Mouse (Mus musculus) hindbrain, embryonic 13.5 days (tissue): ENCODE data around the gene 6430571L13Rik. TPM values are rescaled to one million over a fixed set of nuclear protein-coding genes. Genes with fewer than 3 reads are reported as not detected.

Source experiments
- ATAC-seq: fragments of 200-750 bp; cut with Nextera tagmentation; 2 replicates; pipeline ENCODE4 v1.8.0; 2017; ENCODE audit warnings: moderate TSS enrichment; ENCODE audit not compliant: low FRiP score
- H3K27ac ChIP-seq: fragments of 300-500 bp; sonication (generic); 2 replicates; pipeline ENCODE4 v1.5.1; 2015; ENCODE audit warnings: inconsistent platforms, mild to moderate bottlenecking, moderate library complexity
- H3K27me3 ChIP-seq: fragments of 300-500 bp; sonication (generic); 2 replicates; pipeline ENCODE4 v1.6.1; 2015; ENCODE audit warnings: mild to moderate bottlenecking, inconsistent platforms
- H3K36me3 ChIP-seq: fragments of 300-500 bp; sonication (generic); 2 replicates; pipeline ENCODE4 v1.6.1; 2015; ENCODE audit warnings: mild to moderate bottlenecking, inconsistent platforms
- H3K4me1 ChIP-seq: fragments of 300-500 bp; sonication (generic); replicated peaks from 2 replicates; pipeline ENCODE4 v1.6.1; 2015; ENCODE audit warnings: inconsistent platforms
- H3K4me2 ChIP-seq: fragments of 300-500 bp; sonication (generic); 2 replicates; pipeline ENCODE4 v1.6.1; 2015; ENCODE audit warnings: inconsistent platforms, mild to moderate bottlenecking, moderate library complexity
- H3K4me3 ChIP-seq: fragments of 300-500 bp; sonication (generic); 2 replicates; pipeline ENCODE4 v1.5.1; 2015; ENCODE audit warnings: mild to moderate bottlenecking, inconsistent platforms
- H3K9ac ChIP-seq: fragments of 300-500 bp; sonication (generic); 2 replicates; pipeline ENCODE4 v1.6.1; 2015; ENCODE audit warnings: mild to moderate bottlenecking, inconsistent platforms
- H3K9me3 ChIP-seq: fragments of 300-500 bp; sonication (generic); 2 replicates; pipeline ENCODE4 v1.6.1; 2016; ENCODE audit warnings: inconsistent platforms
- WGBS: fragments of 180-500 bp; shearing (Covaris S2); methylation state at CpG from one replicate; pipeline ENCODE4 v1.1.7; 2015; 5-methylcytosine and 5-hydroxymethylcytosine counted together
- polyA plus RNA-seq: library from polyadenylated mRNA; unstranded; fragments of >200 nt; fragmentation: Nextera tagmentation; extraction: Ambion mirVana; gene quantifications from 2 replicates; pipeline ENCODE4 v1.2.1, GENCODE M21; 2015

Gene 6430571L13Rik
- polyA plus RNA-seq, 1 experiment from 2014 or later: 8.3 TPM

GRCm38 (mm10) chr9:107330791-107331190, 9.6 kb upstream of the 6430571L13Rik start:
- Histone ChIP-seq H3K36me3 (peaks cover 50% of the 10 kb centered on the region), H3K4me2 (no peak overlapping the region), H3K27ac (no peak overlapping the region), H3K4me1 (0 out of 2 replicates have a peak, but pooled peaks cover 3% of the 10 kb centered on the region), H3K9ac (no peak overlapping the region), H3K27me3 (no peaks in the 10 kb centered on the region), H3K9me3 (no peaks in the 10 kb centered on the region), H3K4me3 (no peak overlapping the region)
- no peak for ATAC-seq
- WGBS: 85% methylated on average over 6 of the region's 6 CpGs

- peaks cover 19% of the 10 kb centered on the region for H3K4me1 ChIP-seq
- peaks cover 33% of the 10 kb centered on the region for H3K36me3 ChIP-seq
- no peak for ATAC-seq
Measured at GRCm38 (mm10) chr9:107333686-107334085, 6.7 kb upstream of the 6430571L13Rik start.

GRCm38 (mm10) chr9:107334356-107334755, 6.0 kb upstream of the 6430571L13Rik start:
- Histone ChIP-seq H3K36me3 (peaks cover 31% of the 10 kb centered on the region), H3K9ac (no peak overlapping the region), H3K4me2 (no peak overlapping the region), H3K4me1 (peaks cover 26% of the 10 kb centered on the region), H3K4me3 (no peak overlapping the region), H3K9me3 (no peaks in the 10 kb centered on the region), H3K27me3 (no peaks in the 10 kb centered on the region), H3K27ac (no peak overlapping the region)
- WGBS: 92% methylated on average over 6 of the region's 6 CpGs
- no peak for ATAC-seq

More at GRCm38 (mm10) chr9:107333686-107334085, 6.7 kb upstream of the 6430571L13Rik start:
- no peak overlapping the region for H3K4me2 ChIP-seq
- H3K27me3 ChIP-seq: no peaks in the 10 kb centered on the region
- no peak overlapping the region for H3K9ac ChIP-seq
- 51% methylated on average over 2 of the region's 2 CpGs for WGBS
- H3K27ac ChIP-seq: no peak overlapping the region
- no peaks in the 10 kb centered on the region for H3K9me3 ChIP-seq
- H3K4me3 ChIP-seq: no peak overlapping the region

GRCm38 (mm10) chr9:107335046-107335445, 5.4 kb upstream of the 6430571L13Rik start:
- H3K4me1 ChIP-seq: peaks cover 33% of the 10 kb centered on the region
- no peak overlapping the region for H3K27ac ChIP-seq
- peaks cover 30% of the 10 kb centered on the region for H3K36me3 ChIP-seq
- H3K9me3 ChIP-seq: no peaks in the 10 kb centered on the region
- 92% methylated on average over 5 of the region's 5 CpGs for WGBS
- H3K4me3 ChIP-seq: no peak overlapping the region
- no peaks in the 10 kb centered on the region for H3K27me3 ChIP-seq
- no peak for ATAC-seq
- no peak overlapping the region for H3K9ac ChIP-seq
- H3K4me2 ChIP-seq: no peak overlapping the region

- H3K36me3 ChIP-seq: peaks cover 25% of the 10 kb centered on the region
- H3K9ac ChIP-seq: no peak overlapping the region
- no peak overlapping the region for H3K4me2 ChIP-seq
- H3K4me3 ChIP-seq: no peak overlapping the region
- 10% methylated on average over 5 of the region's 5 CpGs for WGBS
- no peak overlapping the region for H3K27ac ChIP-seq
- H3K9me3 ChIP-seq: no peaks in the 10 kb centered on the region
- no peak for ATAC-seq
- H3K27me3 ChIP-seq: no peaks in the 10 kb centered on the region
- H3K4me1 ChIP-seq: peaks cover 34% of the 10 kb centered on the region
Measured at GRCm38 (mm10) chr9:107335909-107336308, 4.5 kb upstream of the 6430571L13Rik start.

GRCm38 (mm10) chr9:107336386-107336785, 4.0 kb upstream of the 6430571L13Rik start:
- no peak overlapping the region for H3K9ac ChIP-seq
- H3K9me3 ChIP-seq: no peaks in the 10 kb centered on the region
- 0 out of 2 replicates have a peak, but pooled peaks cover 1% of the 10 kb centered on the region for H3K27me3 ChIP-seq
- no peak overlapping the region for H3K4me3 ChIP-seq
- H3K36me3 ChIP-seq: peaks cover 20% of the 10 kb centered on the region
- WGBS: 90% methylated on average over 6 of the region's 6 CpGs
- H3K4me1 ChIP-seq: peaks cover 39% of the 10 kb centered on the region
- no peak for ATAC-seq
- no peak overlapping the region for H3K27ac ChIP-seq
- no peak overlapping the region for H3K4me2 ChIP-seq

- peaks cover 11% of the 10 kb centered on the region; the same call in 1 of the 2 replicates for H3K27me3 ChIP-seq
- H3K4me2 ChIP-seq: peak within 1 kb of the TSS; percentile 74
- H3K4me1 ChIP-seq: peaks cover 47% of the 10 kb centered on the region
- H3K9ac ChIP-seq: peak within 1 kb of the TSS; percentile 79
- H3K9me3 ChIP-seq: no peaks in the 10 kb centered on the region
- peak; percentile 71 for ATAC-seq
- peak within 1 kb of the TSS; percentile 63 for H3K27ac ChIP-seq
- WGBS: 3% methylated on average over 30 of the region's 30 CpGs
- peaks cover 6% of the 10 kb centered on the region; the same call in 1 of the 2 replicates for H3K36me3 ChIP-seq
- peak within 1 kb of the TSS; percentile 56 for H3K4me3 ChIP-seq
Measured at GRCm38 (mm10) chr9:107338172-107338883, 2.1 kb upstream of the 6430571L13Rik start, which contains the start of gene Hemk1. TSS of gene Hemk1 (minus strand) at chr9:107338350.

GRCm38 (mm10) chr9:107340911-107341645, 676 bp downstream of the 6430571L13Rik start:
- H3K4me2 ChIP-seq: peak overlapping the region; percentile 74
- peak overlapping the region; percentile 62 for H3K27ac ChIP-seq
- H3K9ac ChIP-seq: peak overlapping the region; percentile 79
- H3K4me3 ChIP-seq: peak overlapping the region; percentile 60
- H3K36me3 ChIP-seq: no peaks in the 10 kb centered on the region
- 56% methylated on average over 12 of the region's 12 CpGs for WGBS
- H3K4me1 ChIP-seq: peaks cover 52% of the 10 kb centered on the region
- H3K9me3 ChIP-seq: no peaks in the 10 kb centered on the region
- H3K27me3 ChIP-seq: peaks cover 14% of the 10 kb centered on the region; the same call in 1 of the 2 replicates
- 0 out of 2 replicates have a peak, but pooled peaks have one; percentile 4 for ATAC-seq

- ATAC-seq: no peak
- Histone ChIP-seq H3K4me2 (no peak overlapping the region), H3K27me3 (peaks cover 14% of the 10 kb centered on the region; the same call in 1 of the 2 replicates), H3K9me3 (no peaks in the 10 kb centered on the region), H3K9ac (no peak overlapping the region), H3K27ac (no peak overlapping the region), H3K4me1 (peaks cover 47% of the 10 kb centered on the region), H3K4me3 (no peak overlapping the region), H3K36me3 (peaks cover 4% of the 10 kb centered on the region; the same call in 1 of the 2 replicates)
- WGBS: 91% methylated on average over 11 of the region's 11 CpGs
Measured at GRCm38 (mm10) chr9:107342201-107342709, 1.9 kb downstream of the 6430571L13Rik start.

GRCm38 (mm10) chr9:107343146-107343943, 2.9 kb downstream of the 6430571L13Rik start:
- peak overlapping the region; percentile 11; the same call in 1 of the 2 replicates for H3K9ac ChIP-seq
- no peak overlapping the region for H3K4me2 ChIP-seq
- H3K27me3 ChIP-seq: peaks cover 14% of the 10 kb centered on the region; the same call in 1 of the 2 replicates
- H3K36me3 ChIP-seq: peaks cover 4% of the 10 kb centered on the region; the same call in 1 of the 2 replicates
- 74% methylated on average over 8 of the region's 8 CpGs for WGBS
- no peaks in the 10 kb centered on the region for H3K9me3 ChIP-seq
- no peak overlapping the region for H3K27ac ChIP-seq
- no peak overlapping the region for H3K4me3 ChIP-seq
- no peak for ATAC-seq
- peaks cover 39% of the 10 kb centered on the region for H3K4me1 ChIP-seq

GRCm38 (mm10) chr9:107344027-107344426, 3.6 kb downstream of the 6430571L13Rik start:
- Histone ChIP-seq H3K4me2 (no peak overlapping the region), H3K4me3 (no peak overlapping the region), H3K9ac (peak overlapping the region; percentile 11), H3K27ac (no peak overlapping the region), H3K4me1 (peaks cover 33% of the 10 kb centered on the region), H3K9me3 (no peaks in the 10 kb centered on the region), H3K36me3 (peaks cover 8% of the 10 kb centered on the region; the same call in 1 of the 2 replicates), H3K27me3 (peaks cover 14% of the 10 kb centered on the region; the same call in 1 of the 2 replicates)
- no peak for ATAC-seq
- 71% methylated on average over 6 of the region's 6 CpGs for WGBS
